Mouse (Mus musculus) E14TG2a.4 (cell line): ENCODE data around the gene Hyal3.
A peak's percentile ranks its signal among the peaks of the same experiment; 100 is the strongest.

Experiments used
- H3K27me3 ChIP-seq: 2 replicates; pipeline ENCODE4 v1.6.1; 2014; ENCODE audit warnings: low read length, control low read depth; ENCODE audit not compliant: insufficient read depth
- H3K36me3 ChIP-seq: 2 replicates; pipeline ENCODE4 v1.6.1; 2014; ENCODE audit warnings: low read length, control low read depth; ENCODE audit not compliant: insufficient read depth
- H3K4me1 ChIP-seq: replicated peaks from 2 replicates; pipeline ENCODE4 v1.6.1; 2014; ENCODE audit warnings: low read depth, low read length, control low read depth
- H3K4me3 ChIP-seq: replicated peaks from 2 replicates; pipeline ENCODE4 v1.5.1; 2014; ENCODE audit warnings: mild to moderate bottlenecking, low read length
- H3K9me3 ChIP-seq: 2 replicates; pipeline ENCODE4 v1.6.1; 2014; ENCODE audit warnings: low read length, control low read depth
- CTCF ChIP-seq: conservative IDR thresholded peaks from 2 replicates; pipeline ENCODE4 v1.5.1; 2014; ENCODE audit warnings: low read length
- NANOG ChIP-seq: IDR thresholded peaks from 2 replicates; pipeline ENCODE4 v1.6.1; 2014; ENCODE audit warnings: borderline replicate concordance, low read length, mixed read lengths
- POU5F1 ChIP-seq: IDR thresholded peaks from 2 replicates; pipeline ENCODE4 v1.6.1; 2014; ENCODE audit warnings: low read length, borderline replicate concordance

Gene Hyal3

DNA sequence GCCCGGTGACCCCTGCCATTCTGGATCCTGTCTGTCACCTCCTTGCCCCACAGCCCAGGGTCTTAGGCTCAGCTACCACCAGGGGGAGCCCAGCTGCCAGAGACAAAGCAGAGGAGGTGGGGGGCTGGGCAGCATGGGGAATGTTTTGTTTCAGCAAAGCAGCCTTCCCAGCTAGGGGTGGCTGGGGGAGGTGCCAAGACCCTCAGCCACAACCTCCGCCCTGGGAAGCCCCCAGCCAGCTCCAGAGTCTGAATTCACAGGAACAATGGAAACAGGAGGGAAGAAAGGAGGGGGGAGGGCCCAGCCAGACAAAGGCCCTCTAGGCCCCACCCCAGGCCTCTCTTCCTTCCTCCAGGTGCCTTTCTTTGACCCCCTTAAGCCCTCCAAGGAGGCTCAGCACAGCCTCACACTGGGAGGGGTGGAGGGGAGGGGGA, 46.2 kb downstream of the Hyal3 start:
- Histone ChIP-seq H3K27me3 (peaks cover 6% of the 10 kb centered on the region), H3K9me3 (no peaks in the 10 kb centered on the region), H3K4me3 (peak overlapping the region; percentile 68), H3K36me3 (peaks cover 23% of the 10 kb centered on the region), H3K4me1 (peaks cover 89% of the 10 kb centered on the region)
- TF ChIP-seq NANOG (no peak), POU5F1 (no peak), CTCF (peak; percentile 83)

DNA sequence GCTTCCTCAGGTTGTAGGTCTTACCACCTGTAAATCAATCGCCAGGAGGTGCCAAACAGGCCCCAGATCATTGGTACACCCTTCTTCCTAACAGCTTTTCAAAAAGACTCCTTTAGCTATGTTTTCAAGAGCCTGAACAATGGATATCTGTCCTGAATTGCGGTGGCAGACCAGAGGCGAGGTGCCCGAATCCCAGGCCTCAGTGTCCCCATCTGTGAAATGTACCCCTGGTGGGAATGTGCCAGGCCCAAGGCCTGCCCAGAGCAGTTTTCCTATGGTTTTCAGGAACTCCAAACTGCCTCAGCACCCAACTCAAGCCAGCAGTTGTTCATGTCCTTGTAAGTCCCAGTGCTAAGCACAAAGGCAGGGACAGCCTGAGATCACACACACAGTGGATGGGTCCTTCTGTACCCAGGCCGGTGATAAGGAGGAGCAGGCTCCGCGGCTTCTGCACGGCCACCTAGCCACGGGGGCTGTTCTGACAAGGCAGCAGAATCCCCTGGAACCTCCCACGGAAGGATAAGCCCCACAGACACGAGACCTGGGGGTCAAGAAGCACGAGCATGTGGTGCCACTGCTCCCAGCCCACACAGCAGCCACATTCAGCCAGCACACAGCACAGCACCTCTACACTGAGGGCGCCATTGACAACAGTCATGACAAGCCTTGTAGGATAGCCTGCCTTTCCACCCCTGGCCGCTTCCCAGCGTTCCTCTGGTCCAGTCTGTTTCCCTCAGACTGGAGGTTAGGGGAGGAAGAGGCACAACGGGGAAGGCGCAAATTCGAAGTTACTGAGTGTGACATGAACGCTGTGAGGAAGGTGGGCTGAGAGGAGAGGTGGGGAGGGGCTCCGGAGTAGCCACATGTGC, 47.0 kb downstream of the Hyal3 start:
- Histone ChIP-seq H3K4me1 (peaks cover 92% of the 10 kb centered on the region), H3K9me3 (no peaks in the 10 kb centered on the region), H3K36me3 (peaks cover 25% of the 10 kb centered on the region), H3K4me3 (peak overlapping the region; percentile 68), H3K27me3 (peaks cover 13% of the 10 kb centered on the region)
- TF ChIP-seq CTCF (no peak), NANOG (no peak), POU5F1 (no peak)

DNA sequence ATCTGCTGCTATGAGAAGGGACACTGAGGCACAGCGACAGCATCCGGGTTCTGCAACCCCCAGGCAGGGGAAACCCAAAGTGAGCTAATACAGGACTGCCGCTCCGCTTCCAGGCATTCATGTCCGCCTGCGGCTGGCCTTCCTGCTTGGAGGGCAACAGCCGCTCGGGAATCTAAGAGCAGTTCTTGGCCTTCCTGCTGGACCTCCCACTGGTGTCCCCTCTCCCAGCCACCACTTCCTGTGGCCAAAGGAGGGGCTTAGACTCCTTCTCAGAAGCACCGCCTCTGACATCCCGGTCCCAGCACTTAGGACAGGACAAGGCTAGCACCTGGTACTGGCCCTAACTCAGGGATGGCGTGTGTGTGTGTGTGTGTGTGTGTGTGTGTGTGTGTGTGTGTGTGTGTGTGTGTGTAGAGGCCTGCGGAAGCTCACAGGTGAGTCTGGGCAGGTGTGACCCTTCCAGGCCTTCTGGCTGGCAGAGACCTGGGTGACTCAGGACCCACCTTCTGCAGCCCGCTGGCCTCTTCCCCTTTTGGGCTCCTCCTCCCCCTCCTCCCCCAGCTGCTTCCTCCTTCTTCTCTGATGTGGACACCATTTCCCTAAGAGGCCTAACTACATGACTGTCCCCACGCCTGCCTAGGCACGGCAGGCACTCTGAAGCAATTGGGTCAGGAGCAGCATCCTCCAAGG, 48.2 kb downstream of the Hyal3 start:
- Histone ChIP-seq H3K4me3 (peak overlapping the region; percentile 68), H3K27me3 (peaks cover 19% of the 10 kb centered on the region), H3K9me3 (no peaks in the 10 kb centered on the region), H3K36me3 (peaks cover 21% of the 10 kb centered on the region), H3K4me1 (peaks cover 95% of the 10 kb centered on the region)
- no peak for TF ChIP-seq POU5F1
- no peak for TF ChIP-seq NANOG

DNA sequence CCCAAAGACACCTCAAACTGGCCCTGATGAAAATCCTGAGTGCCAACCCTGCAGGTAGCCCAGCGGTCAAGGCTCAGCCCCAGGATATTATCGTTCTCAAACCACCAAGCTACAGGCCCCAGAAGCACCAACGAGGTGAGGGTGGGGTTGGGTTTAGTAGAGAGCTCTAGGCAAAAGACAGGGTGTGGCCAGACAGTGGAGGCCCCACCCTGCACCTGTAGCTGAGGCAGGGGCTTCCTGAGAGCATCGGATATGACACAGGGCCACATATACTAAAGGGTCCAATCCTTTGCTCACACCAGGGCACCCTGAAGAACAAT, 48.8 kb downstream of the Hyal3 start:
- no peak for TF ChIP-seq POU5F1
- TF ChIP-seq CTCF = no peak
- TF ChIP-seq NANOG = no peak
- Histone ChIP-seq H3K4me1 (peaks cover 95% of the 10 kb centered on the region), H3K9me3 (no peaks in the 10 kb centered on the region), H3K27me3 (peaks cover 22% of the 10 kb centered on the region), H3K36me3 (peaks cover 19% of the 10 kb centered on the region), H3K4me3 (peak overlapping the region; percentile 68)

DNA sequence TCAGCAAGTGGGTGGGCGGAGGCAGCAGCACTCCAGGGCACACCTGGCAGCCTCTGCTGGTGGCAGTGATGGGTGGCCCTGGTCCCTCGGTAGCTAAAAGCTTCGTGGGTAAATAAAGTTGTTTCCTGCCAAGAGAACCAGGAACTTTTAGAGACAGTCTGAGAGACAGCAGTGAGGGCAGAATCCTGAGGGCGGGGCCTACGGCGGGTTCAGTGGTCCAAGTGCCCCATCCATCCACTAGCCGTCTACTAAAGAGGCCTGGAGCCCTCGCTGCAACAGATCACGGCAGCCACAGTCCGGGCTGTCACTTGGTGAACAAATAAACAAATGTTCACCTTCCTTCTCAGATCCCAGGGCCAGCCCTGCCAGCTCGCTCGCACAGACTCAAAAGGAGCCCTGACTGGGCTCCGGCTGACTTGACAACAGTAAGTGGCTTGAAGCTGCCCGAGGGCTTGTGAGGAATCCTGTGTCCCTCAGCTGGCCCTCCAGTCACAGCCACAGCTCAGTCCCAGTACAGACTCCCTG, 49.3 kb downstream of the Hyal3 start:
- H3K9me3 ChIP-seq = no peaks in the 10 kb centered on the region
- TF ChIP-seq NANOG (no peak), CTCF (no peak), POU5F1 (no peak)
- peaks cover 19% of the 10 kb centered on the region for H3K36me3 ChIP-seq
- peaks cover 24% of the 10 kb centered on the region for H3K27me3 ChIP-seq
- H3K4me1 ChIP-seq = peaks cover 93% of the 10 kb centered on the region
- peak overlapping the region; percentile 68 for H3K4me3 ChIP-seq

DNA sequence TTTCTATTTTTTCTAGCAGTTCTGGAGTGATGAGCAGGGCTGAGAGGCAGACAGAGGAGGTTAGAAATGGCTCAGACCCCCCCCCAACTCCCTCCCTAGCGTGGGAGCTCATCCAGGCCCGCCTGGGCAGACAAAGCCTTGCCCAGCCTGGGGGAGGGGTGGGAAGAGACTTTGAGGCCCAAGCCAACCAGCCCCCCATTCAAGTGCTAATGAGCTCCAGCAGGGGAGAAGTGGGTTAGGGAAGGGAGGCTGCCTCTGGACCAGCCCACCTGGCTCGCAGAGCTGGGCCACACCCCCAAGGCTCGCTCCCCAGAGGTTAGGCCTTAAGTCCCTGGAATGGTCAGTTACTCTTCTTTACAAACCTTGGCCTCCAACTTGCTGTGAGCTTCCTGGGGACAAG, 50.0 kb downstream of the Hyal3 start:
- H3K9me3 ChIP-seq = no peaks in the 10 kb centered on the region
- H3K36me3 ChIP-seq = peaks cover 19% of the 10 kb centered on the region
- peaks cover 24% of the 10 kb centered on the region for H3K27me3 ChIP-seq
- H3K4me1 ChIP-seq = peaks cover 88% of the 10 kb centered on the region
- TF ChIP-seq POU5F1 (peak; percentile 36; the same call in 1 of the 2 replicates), CTCF (no peak), NANOG (no peak)
- H3K4me3 ChIP-seq = peak overlapping the region; percentile 88

DNA sequence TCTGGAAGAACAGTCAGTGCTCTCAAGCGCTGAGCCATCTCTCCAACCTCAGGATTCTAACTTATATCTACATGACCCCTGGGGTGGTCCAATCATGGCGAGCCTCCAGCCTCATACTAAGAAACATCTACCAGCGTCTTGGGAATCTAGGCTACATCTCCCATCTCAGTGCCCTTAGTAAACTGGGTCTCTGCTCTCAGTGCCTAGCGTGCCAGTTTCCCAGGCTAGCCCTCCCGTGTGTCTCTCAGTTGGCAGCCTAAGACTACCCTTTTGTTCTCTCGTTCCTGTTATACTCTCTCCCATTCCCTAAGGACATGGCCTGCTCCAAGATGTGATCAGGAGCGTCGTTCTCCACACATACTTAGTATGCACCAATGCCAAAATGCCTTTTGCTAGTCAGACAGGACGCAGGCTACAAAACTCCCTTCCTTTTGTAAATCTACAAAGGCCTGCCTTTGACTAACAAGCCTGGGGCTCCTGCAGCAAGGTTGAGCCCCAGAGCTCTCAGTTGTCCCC, 50.8 kb downstream of the Hyal3 start:
- Histone ChIP-seq H3K27me3 (peaks cover 24% of the 10 kb centered on the region), H3K4me1 (peaks cover 88% of the 10 kb centered on the region), H3K4me3 (peak overlapping the region; percentile 88), H3K36me3 (peaks cover 19% of the 10 kb centered on the region), H3K9me3 (no peaks in the 10 kb centered on the region)
- TF ChIP-seq CTCF (no peak), POU5F1 (no peak), NANOG (no peak)

DNA sequence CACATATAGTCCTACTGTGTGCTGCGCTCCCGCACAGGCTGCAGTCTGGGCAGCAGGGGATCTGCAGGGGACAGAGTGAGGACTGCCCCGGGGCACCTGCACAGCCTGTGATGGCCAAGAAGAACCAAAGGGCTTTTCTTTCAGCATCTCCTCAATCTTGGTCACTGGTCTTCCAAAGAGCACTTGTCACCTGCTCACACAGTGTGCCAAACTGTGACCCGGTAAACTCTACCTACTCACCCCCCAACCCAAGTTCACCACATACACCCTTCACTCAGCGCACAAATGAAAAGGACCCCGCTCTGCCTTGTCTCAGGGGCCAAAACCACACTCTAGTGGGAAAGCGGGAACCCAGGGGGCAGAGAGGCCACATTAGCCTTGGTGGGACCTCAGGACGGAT, 51.2 kb downstream of the Hyal3 start:
- Histone ChIP-seq H3K36me3 (peaks cover 19% of the 10 kb centered on the region), H3K4me3 (peak overlapping the region; percentile 88), H3K4me1 (peaks cover 88% of the 10 kb centered on the region), H3K27me3 (peaks cover 24% of the 10 kb centered on the region), H3K9me3 (no peaks in the 10 kb centered on the region)
- TF ChIP-seq POU5F1 (no peak), NANOG (no peak), CTCF (no peak)
